Mouse (Mus musculus) MEL (cell line): ENCODE measurements around the gene Rora.

ENCODE experiments used
- CTCF ChIP-seq, 3 experiments: IDR thresholded peaks in 2 of 3; conservative IDR thresholded peaks in 1 of 3; 2 replicates each; pipeline ENCODE4 v1.5.1; 2011 to 2012; ENCODE audit warnings: low read length in 3 of 3, low read depth in 2 of 3, mild to moderate bottlenecking in 2 of 3, improper control_type of control experiment in 1 of 3, inconsistent platforms in 1 of 3, mixed read lengths in 1 of 3, moderate library complexity in 1 of 3; ENCODE audit not compliant: control insufficient read depth in 1 of 3, insufficient read depth in 1 of 3, poor library complexity in 1 of 3, severe bottlenecking in 1 of 3
- EP300 ChIP-seq, 2 experiments: IDR thresholded peaks; 2 replicates each; pipeline ENCODE4 v1.6.1; 2011; ENCODE audit warnings: improper control_type of control experiment in 2 of 2, low read length in 2 of 2, low read depth in 1 of 2, mild to moderate bottlenecking in 1 of 2
- MYC ChIP-seq: IDR thresholded peaks from 2 replicates; pipeline ENCODE4 v1.6.1; 2011; ENCODE audit warnings: low read depth, mild to moderate bottlenecking, low read length, improper control_type of control experiment, moderate library complexity
- POLR2A ChIP-seq, 2 experiments: IDR thresholded peaks; 2 replicates each; pipeline ENCODE4 v1.6.1; 2011 to 2012; ENCODE audit warnings: low read length in 2 of 2, mild to moderate bottlenecking in 2 of 2, control low read depth in 1 of 2, improper control_type of control experiment in 1 of 2, low read depth in 1 of 2, moderate library complexity in 1 of 2; ENCODE audit not compliant: control insufficient read depth in 1 of 2, insufficient read depth in 1 of 2, poor library complexity in 1 of 2
- POLR2AphosphoS5 ChIP-seq: IDR thresholded peaks from 2 replicates; pipeline ENCODE4 v1.6.1; 2012; ENCODE audit warnings: low read depth, borderline replicate concordance, mild to moderate bottlenecking, inconsistent platforms, low read length, moderate library complexity, mixed read lengths
- ZC3H11A ChIP-seq: IDR thresholded peaks from 2 replicates; pipeline ENCODE4 v1.6.1; 2012; ENCODE audit warnings: low read depth, mild to moderate bottlenecking, inconsistent platforms, low read length, improper control_type of control experiment

DNA sequence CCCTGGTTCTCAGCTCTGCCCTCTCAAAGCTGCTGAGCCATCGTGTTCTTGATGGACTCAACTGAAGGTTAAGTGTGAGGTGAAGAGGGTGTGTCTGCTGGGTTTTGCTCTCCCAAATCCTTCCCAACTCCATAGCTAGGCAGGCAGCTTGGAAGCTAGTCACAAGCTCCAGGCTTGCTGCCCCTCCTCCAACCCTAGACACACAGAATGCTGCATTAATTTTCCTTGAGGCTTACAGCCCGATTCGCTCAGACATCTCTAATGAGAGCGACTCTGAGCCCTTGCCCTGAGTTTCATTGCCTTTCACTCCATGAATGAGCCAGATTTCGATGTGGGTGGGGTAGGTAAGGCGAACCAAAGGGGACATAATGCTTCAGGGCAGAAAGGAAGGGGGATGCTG lies 705.2 kb downstream of the Rora start:
- TF ChIP-seq POLR2A (IDR thresholded peaks at IDR 0.05; ENCODE audit: control insufficient read depth in 1 of 2, insufficient read depth in 1 of 2, low read depth in 1 of 2, low read length in 2 of 2, poor library complexity in 1 of 2) (no peak), POLR2AphosphoS5 (no peak), ZC3H11A (no peak), EP300 (IDR thresholded peaks at IDR 0.05; ENCODE audit: low read depth in 1 of 2, low read length in 2 of 2) (no peak), CTCF (IDR thresholded peaks at IDR 0.05 in 2 of 3, conservative IDR thresholded peaks at IDR 0.05 in 1 of 3; ENCODE audit: control insufficient read depth in 1 of 3, insufficient read depth in 1 of 3, low read depth in 2 of 3, low read length in 3 of 3, poor library complexity in 1 of 3, severe bottlenecking in 1 of 3) (no peak), MYC (no peak)
